Mouse (Mus musculus) heart, embryonic 16.5 days (tissue): ENCODE results near the gene Vcp. TPM values are rescaled to one million over a fixed set of nuclear protein-coding genes. Genes with fewer than 3 reads are reported as not detected.

Source experiments
- ATAC-seq: fragments of 200-750 bp; cut with Nextera tagmentation; replicated peaks from 2 replicates; pipeline ENCODE4 v1.8.0; 2017; ENCODE audit warnings: moderate number of reproducible peaks; ENCODE audit not compliant: insufficient read depth, low FRiP score; ENCODE audit errors: extremely low read depth
- H3K27ac ChIP-seq: fragments of 300-500 bp; sonication (generic); 2 replicates; pipeline ENCODE4 v1.5.1; 2014; ENCODE audit warnings: mild to moderate bottlenecking, low read length, control low read depth, moderate library complexity
- H3K27me3 ChIP-seq: fragments of 300-500 bp; sonication (generic); 2 replicates; pipeline ENCODE4 v1.6.1; 2014; ENCODE audit warnings: low read length, mixed read lengths; ENCODE audit not compliant: control insufficient read depth, insufficient read depth
- H3K36me3 ChIP-seq: fragments of 300-500 bp; sonication (generic); 2 replicates; pipeline ENCODE4 v1.6.1; 2014; ENCODE audit not compliant: control insufficient read depth, insufficient read depth
- H3K4me1 ChIP-seq: fragments of 300-500 bp; sonication (generic); 2 replicates; pipeline ENCODE4 v1.6.1; 2014; ENCODE audit warnings: low read length, mixed read lengths; ENCODE audit not compliant: control insufficient read depth, insufficient read depth
- H3K4me2 ChIP-seq: fragments of 300-500 bp; sonication (generic); 2 replicates; pipeline ENCODE4 v1.6.1; 2014; ENCODE audit warnings: low read depth, mild to moderate bottlenecking, control low read depth, low read length
- H3K4me3 ChIP-seq: fragments of 300-500 bp; sonication (generic); 2 replicates; pipeline ENCODE4 v1.5.1; 2014; ENCODE audit warnings: mild to moderate bottlenecking, control low read depth, low read length
- H3K9ac ChIP-seq: fragments of 300-500 bp; sonication (generic); 2 replicates; pipeline ENCODE4 v1.6.1; 2014; ENCODE audit warnings: low read length, control low read depth
- H3K9me3 ChIP-seq: fragments of 300-500 bp; sonication (generic); replicated peaks from 2 replicates; pipeline ENCODE4 v1.6.1; 2016; ENCODE audit warnings: low read length; ENCODE audit not compliant: control insufficient read depth
- WGBS: fragments of 180-500 bp; shearing (Covaris S2); extraction: QIAGEN DNeasy Blood & Tissue Kit; methylation state at CpG from one replicate; pipeline ENCODE4 v1.1.7; 2014; 5-methylcytosine and 5-hydroxymethylcytosine counted together
- polyA plus RNA-seq: library from polyadenylated mRNA; unstranded; fragments of >200 nt; fragmentation: Nextera tagmentation; extraction: Ambion mirVana; gene quantifications from 2 replicates; pipeline ENCODE4 v1.2.1, GENCODE M21; 2015

Gene Vcp
- polyA plus RNA-seq, 1 experiment from 2014 or later: 457 TPM

DNA sequence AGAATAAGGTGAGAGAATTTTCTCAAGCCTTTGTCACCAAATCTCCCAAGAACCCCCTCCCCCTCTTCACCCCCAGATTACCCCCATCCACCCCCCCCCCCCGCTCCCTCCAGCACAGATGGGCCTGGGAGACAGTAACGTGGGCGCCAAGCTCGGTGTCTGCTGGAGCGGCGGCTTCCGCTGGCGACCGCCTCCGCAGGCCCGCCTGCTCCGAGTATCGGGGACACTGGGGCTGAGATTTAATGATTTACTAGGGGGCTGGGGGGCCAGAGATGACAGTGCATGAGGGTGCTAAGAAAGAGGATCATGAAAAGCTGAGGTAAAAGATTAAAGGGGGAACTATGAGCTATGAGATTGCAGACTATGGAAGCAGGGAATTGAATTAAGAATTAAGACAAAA lies 51.8 kb downstream of the Vcp start:
- H3K36me3 ChIP-seq: no peaks in the 10 kb centered on the region
- H3K9me3 ChIP-seq: no peaks in the 10 kb centered on the region
- WGBS: 36% methylated on average over 13 of the region's 13 CpGs
- H3K9ac ChIP-seq: no peak overlapping the region
- H3K27me3 ChIP-seq: peaks cover 5% of the 10 kb centered on the region
- peaks cover 37% of the 10 kb centered on the region for H3K4me1 ChIP-seq
- H3K4me2 ChIP-seq: no peak overlapping the region; the same call in 1 of the 2 replicates
- H3K27ac ChIP-seq: no peak overlapping the region
- ATAC-seq: no peak
- no peak overlapping the region for H3K4me3 ChIP-seq

GRCm38 (mm10) chr4:42946733-42947290 lies 53.5 kb downstream of the Vcp start:
- no peaks in the 10 kb centered on the region for H3K36me3 ChIP-seq
- H3K4me3 ChIP-seq: no peak overlapping the region
- H3K9me3 ChIP-seq: no peaks in the 10 kb centered on the region
- WGBS: 54% methylated on average over 10 of the region's 10 CpGs
- no peak overlapping the region for H3K4me2 ChIP-seq
- no peak overlapping the region for H3K9ac ChIP-seq
- H3K27me3 ChIP-seq: peaks cover 5% of the 10 kb centered on the region
- no peak for ATAC-seq
- H3K4me1 ChIP-seq: peaks cover 22% of the 10 kb centered on the region
- H3K27ac ChIP-seq: no peak overlapping the region

GRCm38 (mm10) chr4:42945952-42946351 lies 54.4 kb downstream of the Vcp start:
- WGBS: 6% methylated on average over 5 of the region's 5 CpGs
- peaks cover 5% of the 10 kb centered on the region for H3K27me3 ChIP-seq
- no peak overlapping the region for H3K9ac ChIP-seq
- H3K9me3 ChIP-seq: no peaks in the 10 kb centered on the region
- H3K27ac ChIP-seq: no peak overlapping the region
- no peak for ATAC-seq
- no peak overlapping the region for H3K4me2 ChIP-seq
- no peaks in the 10 kb centered on the region for H3K36me3 ChIP-seq
- no peak overlapping the region for H3K4me3 ChIP-seq
- H3K4me1 ChIP-seq: peaks cover 13% of the 10 kb centered on the region

GRCm38 (mm10) chr4:42945445-42945844 lies 54.9 kb downstream of the Vcp start:
- no peak overlapping the region for H3K9ac ChIP-seq
- H3K4me1 ChIP-seq: peaks cover 8% of the 10 kb centered on the region
- H3K36me3 ChIP-seq: no peaks in the 10 kb centered on the region
- WGBS: 79% methylated on average over 3 of the region's 3 CpGs
- no peak for ATAC-seq
- peaks cover 5% of the 10 kb centered on the region for H3K27me3 ChIP-seq
- H3K9me3 ChIP-seq: no peaks in the 10 kb centered on the region
- no peak overlapping the region for H3K4me2 ChIP-seq
- H3K4me3 ChIP-seq: no peak overlapping the region
- no peak overlapping the region for H3K27ac ChIP-seq

- no peak for ATAC-seq
- no peak overlapping the region for H3K4me2 ChIP-seq
- H3K4me3 ChIP-seq: no peak overlapping the region
- WGBS: 3% methylated on average over 6 of the region's 6 CpGs
- H3K9me3 ChIP-seq: no peaks in the 10 kb centered on the region
- peaks cover 6% of the 10 kb centered on the region for H3K4me1 ChIP-seq
- peaks cover 5% of the 10 kb centered on the region for H3K27me3 ChIP-seq
- H3K27ac ChIP-seq: no peak overlapping the region
- H3K9ac ChIP-seq: no peak overlapping the region
- H3K36me3 ChIP-seq: no peaks in the 10 kb centered on the region
Observed at GRCm38 (mm10) chr4:42945043-42945442, 55.3 kb downstream of the Vcp start.

- Histone ChIP-seq H3K4me2 (no peak overlapping the region), H3K27me3 (peaks cover 5% of the 10 kb centered on the region), H3K36me3 (no peaks in the 10 kb centered on the region), H3K27ac (no peak overlapping the region), H3K4me1 (peaks cover 4% of the 10 kb centered on the region), H3K4me3 (no peak overlapping the region), H3K9ac (no peak overlapping the region), H3K9me3 (no peaks in the 10 kb centered on the region)
- 76% methylated on average over 9 of the region's 9 CpGs for WGBS
- ATAC-seq: no peak
Observed at GRCm38 (mm10) chr4:42944185-42944584, 56.1 kb downstream of the Vcp start.

DNA sequence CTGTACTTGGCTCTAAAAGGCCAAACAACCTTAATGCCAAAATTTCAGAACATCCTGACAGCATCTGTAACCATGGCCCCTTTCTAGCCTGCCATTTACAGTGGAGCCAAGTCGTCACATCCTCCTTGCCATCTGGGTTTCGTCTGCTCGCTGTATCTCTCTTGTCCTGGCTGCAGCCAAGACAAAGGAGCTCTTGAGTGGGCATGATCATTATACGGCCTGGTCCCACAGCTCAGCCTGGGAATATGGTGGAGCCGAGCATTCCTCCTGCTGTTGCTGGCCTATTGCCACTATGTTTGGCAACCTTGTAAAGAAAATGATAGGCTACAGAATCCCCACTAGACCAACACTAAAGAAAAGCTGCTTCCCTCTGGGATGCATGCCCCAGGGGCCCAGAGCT lies 57.0 kb downstream of the Vcp start:
- no peak for ATAC-seq
- 58% methylated on average over 5 of the region's 5 CpGs for WGBS
- Histone ChIP-seq H3K27ac (no peak overlapping the region), H3K4me2 (no peak overlapping the region), H3K9me3 (no peaks in the 10 kb centered on the region), H3K9ac (no peak overlapping the region), H3K27me3 (peaks cover 5% of the 10 kb centered on the region), H3K36me3 (no peaks in the 10 kb centered on the region), H3K4me1 (no peaks in the 10 kb centered on the region), H3K4me3 (no peak overlapping the region)

DNA sequence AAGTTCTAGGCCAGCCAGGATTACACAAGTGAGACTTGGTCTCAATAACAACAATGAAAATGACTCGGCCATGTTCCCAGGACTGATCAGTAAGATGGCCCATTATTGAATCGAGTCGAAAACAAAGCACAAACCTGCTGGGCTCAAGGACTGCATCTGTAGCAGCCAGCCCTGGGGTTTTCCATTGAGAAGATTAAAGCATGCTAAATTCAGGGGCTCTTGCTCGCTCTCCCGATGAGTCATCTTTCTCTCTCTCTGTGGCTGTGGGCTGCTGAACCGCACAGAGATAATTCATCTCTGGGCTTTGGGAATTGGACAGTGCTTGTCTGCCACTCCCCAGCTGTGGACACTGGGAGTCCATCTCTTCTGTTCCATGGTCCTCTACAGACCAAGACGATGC lies 58.9 kb downstream of the Vcp start:
- no peak overlapping the region for H3K27ac ChIP-seq
- H3K4me1 ChIP-seq: no peaks in the 10 kb centered on the region
- no peak overlapping the region for H3K4me2 ChIP-seq
- no peak for ATAC-seq
- H3K27me3 ChIP-seq: no peaks in the 10 kb centered on the region; the same call in 1 of the 2 replicates
- no peak overlapping the region for H3K9ac ChIP-seq
- 68% methylated on average over 7 of the region's 7 CpGs for WGBS
- H3K4me3 ChIP-seq: no peak overlapping the region
- H3K9me3 ChIP-seq: no peaks in the 10 kb centered on the region
- no peaks in the 10 kb centered on the region for H3K36me3 ChIP-seq

GRCm38 (mm10) chr4:42933630-42934029 lies 66.7 kb downstream of the Vcp start:
- peak overlapping the region; percentile 90 for H3K27ac ChIP-seq
- H3K9me3 ChIP-seq: no peaks in the 10 kb centered on the region
- H3K9ac ChIP-seq: peak overlapping the region; percentile 68
- peak overlapping the region; percentile 64 for H3K4me2 ChIP-seq
- no peaks in the 10 kb centered on the region for H3K36me3 ChIP-seq
- peaks cover 23% of the 10 kb centered on the region for H3K4me1 ChIP-seq
- WGBS: 4% methylated on average over 22 of the region's 22 CpGs
- peak overlapping the region; percentile 39 for H3K4me3 ChIP-seq
- ATAC-seq: peak; percentile 75
- H3K27me3 ChIP-seq: no peaks in the 10 kb centered on the region
